Mouse (Mus musculus) cerebellum, adult 8-10 months (tissue): ENCODE data around the gene Slc11a1.

Source experiments
- DNase-seq: peaks from one replicate; pipeline ENCODE4 v3.0.0; 2022

Gene Slc11a1

DNA sequence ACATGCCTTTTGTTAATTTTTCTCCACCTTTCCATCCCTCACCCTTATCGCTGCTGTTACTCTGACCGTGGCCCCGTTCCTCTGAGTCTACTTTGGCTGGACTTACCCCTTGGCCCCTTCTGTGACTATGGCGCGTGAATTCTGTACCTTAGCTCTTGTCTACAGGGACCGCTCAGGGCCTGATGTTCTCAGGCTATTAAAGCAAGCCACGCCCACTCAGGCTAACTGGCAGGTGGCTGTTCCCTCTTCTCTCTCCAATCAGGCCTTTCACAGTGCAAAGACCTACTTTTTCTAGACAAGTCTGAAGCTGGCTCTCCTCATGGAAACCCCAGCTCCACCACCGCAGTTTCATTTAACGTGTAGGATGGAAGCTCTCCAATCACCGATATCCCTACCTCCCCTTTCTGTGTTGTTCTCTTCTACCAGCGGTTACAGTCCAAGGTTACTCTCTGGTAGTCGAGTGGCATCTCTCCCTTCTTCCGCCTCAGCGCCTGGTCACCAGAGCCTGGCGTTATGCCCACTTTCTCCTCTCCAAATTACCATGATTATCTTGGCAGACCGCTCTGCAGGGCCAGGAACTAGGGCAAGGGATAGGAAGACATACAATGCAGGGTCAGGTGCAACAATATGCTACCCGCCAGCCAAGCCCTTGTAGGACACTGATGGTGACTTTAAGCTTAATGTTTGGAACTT lies 43.9 kb downstream of the Slc11a1 start:
- peak; percentile 14 for DNase-seq

GRCm38 (mm10) chr1:74419440-74419794 lies 44.4 kb downstream of the Slc11a1 start:
- DNase-seq = no peak

GRCm38 (mm10) chr1:74423147-74423546 lies 48.2 kb downstream of the Slc11a1 start:
- DNase-seq = no peak

- no peak for DNase-seq
Observed at GRCm38 (mm10) chr1:74425845-74426244, 50.9 kb downstream of the Slc11a1 start.

GRCm38 (mm10) chr1:74433220-74433619 lies 58.2 kb downstream of the Slc11a1 start:
- no peak for DNase-seq

- DNase-seq = no peak
Observed at GRCm38 (mm10) chr1:74434596-74434995, 59.6 kb downstream of the Slc11a1 start.

GRCm38 (mm10) chr1:74435563-74435962 lies 60.6 kb downstream of the Slc11a1 start:
- no peak for DNase-seq
